In genomic region chr15:37114119-37114518, GRCm38 (mm10) we compare ENCODE assay signal across 8 mouse cellular contexts.
DNase-seq lines count a peak whose midpoint lies in the region; ATAC-seq lines count a peak whose summit lies in the region.
"Had no signal": no experiment of that assay in that cellular context is flagged by ENCODE, and none has a peak within 500 bp of the region (broad histone marks: within the 10 kb centered on the region; RNA-seq: fewer than 3 reads in every experiment).

No protein-coding gene starts in this region.

- H3K9ac ChIP-seq in forebrain, embryonic 16.5 days (replicated peaks; ENCODE audit: low read depth, low read length): no peak overlapping the region
- H3K9ac ChIP-seq: heart, embryonic 15.5 days had no signal

- H3K27ac ChIP-seq in forebrain, embryonic 16.5 days (ENCODE audit: low read length): no peak overlapping the region
- H3K27ac ChIP-seq: heart, embryonic 15.5 days had no signal

- H3K36me3 ChIP-seq in forebrain, embryonic 16.5 days (ENCODE audit: control insufficient read depth, insufficient read depth): no peaks in the 10 kb centered on the region
- H3K36me3 ChIP-seq: heart, embryonic 15.5 days had no signal

- WGBS in forebrain, embryonic 16.5 days: 9% methylated on average over 8 of the region's 8 CpGs

- H3K4me1 ChIP-seq in forebrain, embryonic 16.5 days (replicated peaks; ENCODE audit: control insufficient read depth, insufficient read depth, low read length): no peaks in the 10 kb centered on the region
- H3K4me1 ChIP-seq: heart, embryonic 15.5 days had no signal

- H3K4me2 ChIP-seq in forebrain, embryonic 16.5 days (ENCODE audit: low read length): no peak overlapping the region; the same call in 1 of the 2 replicates
- H3K4me2 ChIP-seq: heart, embryonic 15.5 days had no signal

- H3K9me3 ChIP-seq in forebrain, embryonic 16.5 days (ENCODE audit: control insufficient read depth, low read length): peaks cover 5% of the 10 kb centered on the region; the same call in 1 of the 2 replicates

- peak; percentile 72 to 76 for DNase-seq in B cell, adult 2 months
- DNase-seq in ES-CJ7 (ENCODE audit: low read depth, low spot score): peak; percentile 72
- DNase-seq in kidney, postnatal 36 days: peak; percentile 44 to 89
- DNase-seq in lung, postnatal 4 days: peak; percentile 59 to 76
- peak; percentile 9 to 63 for DNase-seq in spleen, adult 18-20 months

- no peak overlapping the region for H3K4me3 ChIP-seq in forebrain, embryonic 16.5 days (replicated peaks; ENCODE audit: low read length)
- H3K4me3 ChIP-seq: heart, embryonic 15.5 days had no signal

- H3K27me3 ChIP-seq in forebrain, embryonic 16.5 days (replicated peaks; ENCODE audit: control insufficient read depth, insufficient read depth, low read length): no peaks in the 10 kb centered on the region
- H3K27me3 ChIP-seq: heart, embryonic 15.5 days had no signal

- peak; percentile 52; the same call in 1 of the 2 replicates for ATAC-seq in cerebellum, adult (ENCODE audit: insufficient number of reproducible peaks, low FRiP score, low TSS enrichment)
- ATAC-seq in forebrain, embryonic 16.5 days: peak; percentile 55; the same call in 1 of the 2 replicates
